Mouse (Mus musculus) C2C12 (cell line): ENCODE data around the gene Dnajc16. TPM values are rescaled to one million over a fixed set of nuclear protein-coding genes. Genes with fewer than 3 reads are reported as not detected.

Experiments
- H3K27me3 ChIP-seq: one replicate; pipeline ENCODE4 v1.6.1; 2011; ENCODE audit not compliant: control insufficient read depth, insufficient read depth, insufficient read length
- H3K36me3 ChIP-seq: one replicate; pipeline ENCODE4 v1.6.1; 2011; ENCODE audit not compliant: control insufficient read depth, insufficient read depth
- H3K4me3 ChIP-seq: one replicate; pipeline ENCODE4 v1.5.1; 2011; ENCODE audit warnings: mild to moderate bottlenecking, control low read depth; ENCODE audit not compliant: poor library complexity, insufficient read depth, severe bottlenecking
- H3K79me2 ChIP-seq: one replicate; pipeline ENCODE4 v1.6.1; 2011; ENCODE audit not compliant: control insufficient read depth, insufficient read depth
- H3K79me3 ChIP-seq: one replicate; pipeline ENCODE4 v1.6.1; 2011; ENCODE audit warnings: low read depth, control low read depth
- H3ac ChIP-seq: one replicate; pipeline ENCODE3; 2011; ENCODE audit warnings: low read depth; ENCODE audit not compliant: control insufficient read depth, insufficient read length
- CEBPB ChIP-seq: IDR thresholded peaks from one replicate; pipeline ENCODE4 v1.6.1; 2011; ENCODE audit warnings: low read depth, mild to moderate bottlenecking, control low read depth, moderate library complexity
- CTCF ChIP-seq: IDR thresholded peaks from one replicate; pipeline ENCODE4 v1.5.1; 2011; ENCODE audit not compliant: control insufficient read depth, insufficient read depth, insufficient read length
- FOSL1 ChIP-seq: IDR thresholded peaks from one replicate; pipeline ENCODE4 v1.8.0; 2011; ENCODE audit warnings: mild to moderate bottlenecking, low read length; ENCODE audit not compliant: poor library complexity, insufficient read depth, severe bottlenecking
- MAX ChIP-seq: IDR thresholded peaks from one replicate; pipeline ENCODE4 v1.6.1; 2011; ENCODE audit warnings: mild to moderate bottlenecking, control low read depth
- MYOD1 ChIP-seq: IDR thresholded peaks from one replicate; pipeline ENCODE4 v1.6.1; 2011; ENCODE audit warnings: low read depth; ENCODE audit not compliant: control insufficient read depth, insufficient read length
- MYOG ChIP-seq: IDR thresholded peaks from one replicate; pipeline ENCODE4 v1.6.1; 2011; ENCODE audit not compliant: control insufficient read depth, insufficient read length; ENCODE audit errors: extremely low read depth
- USF1 ChIP-seq: IDR thresholded peaks from one replicate; pipeline ENCODE4 v1.6.1; 2011; ENCODE audit warnings: low read depth, mild to moderate bottlenecking, control low read depth, moderate library complexity
- polyA plus RNA-seq: library from polyadenylated mRNA; unstranded; fragments of >200 nt; fragmentation: generic; extraction: Trizol; gene quantifications from one replicate; pipeline ENCODE4 v1.2.1, GENCODE M21; 2012; ENCODE audit warnings: missing spikeins

Gene Dnajc16
- polyA plus RNA-seq, 1 experiment: 5.2 TPM

DNA sequence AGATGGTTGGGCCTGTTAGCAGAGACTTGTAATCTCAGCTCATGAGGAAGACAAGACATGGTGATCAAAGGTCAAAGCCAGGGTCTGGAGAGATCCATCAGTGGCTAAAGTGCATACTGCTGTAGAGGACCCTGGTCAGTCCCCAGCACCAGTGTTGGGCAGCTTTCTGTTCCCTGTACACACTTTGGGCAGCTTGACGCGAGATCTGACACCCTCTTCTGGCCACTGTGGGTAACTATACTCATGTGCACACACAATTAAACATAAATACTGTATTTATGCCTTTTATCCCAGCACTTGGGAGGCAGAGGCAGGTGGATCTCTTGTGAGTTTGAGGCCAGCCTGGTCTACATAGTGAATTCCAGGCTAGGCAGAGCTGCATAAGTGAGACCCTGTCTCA lies 20.2 kb upstream of the Dnajc16 start:
- no peaks in the 10 kb centered on the region for H3K27me3 ChIP-seq
- peaks cover 9% of the 10 kb centered on the region for H3K36me3 ChIP-seq
- H3K79me2 ChIP-seq: no peaks in the 10 kb centered on the region
- no peak overlapping the region for H3ac ChIP-seq
- no peaks in the 10 kb centered on the region for H3K79me3 ChIP-seq
- TF ChIP-seq MAX: no peak
- TF ChIP-seq MYOD1: no peak
- no peak for TF ChIP-seq MYOG
- TF ChIP-seq USF1: no peak
- no peak for TF ChIP-seq CEBPB
- no peak for TF ChIP-seq CTCF
- no peak for TF ChIP-seq FOSL1
- no peak overlapping the region for H3K4me3 ChIP-seq

- peaks cover 13% of the 10 kb centered on the region for H3K36me3 ChIP-seq
Measured at GRCm38 (mm10) chr4:141809850-141810464, 19.2 kb upstream of the Dnajc16 start.

DNA sequence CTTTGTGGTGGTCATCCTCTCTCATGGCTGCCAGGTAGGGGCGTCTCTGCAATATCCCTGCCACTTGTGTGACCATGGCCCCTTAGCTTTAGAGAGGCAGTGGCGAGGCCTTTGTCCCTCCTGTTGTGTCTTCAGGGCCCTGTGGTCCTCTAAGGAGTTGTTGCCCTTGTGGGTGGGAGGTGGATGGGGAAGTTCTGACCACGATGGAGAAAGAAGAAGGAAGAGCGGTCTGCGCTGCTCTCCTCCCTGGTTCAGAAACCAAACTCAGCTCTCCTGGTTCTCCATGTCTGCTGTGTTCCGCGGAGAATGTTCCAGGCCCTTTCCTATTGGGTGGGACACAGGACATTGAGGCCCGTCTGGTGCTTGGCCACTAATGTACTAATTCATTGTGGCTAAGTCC lies 15.2 kb upstream of the Dnajc16 start:
- Histone ChIP-seq H3K79me2 (no peaks in the 10 kb centered on the region), H3K4me3 (no peak overlapping the region), H3K79me3 (no peaks in the 10 kb centered on the region), H3ac (no peak overlapping the region), H3K36me3 (peaks cover 19% of the 10 kb centered on the region), H3K27me3 (no peaks in the 10 kb centered on the region)
- no peak for TF ChIP-seq FOSL1
- TF ChIP-seq MAX: no peak
- no peak for TF ChIP-seq CEBPB

More at GRCm38 (mm10) chr4:141809850-141810464, 19.2 kb upstream of the Dnajc16 start:
- Histone ChIP-seq H3ac (no peak overlapping the region), H3K4me3 (no peak overlapping the region), H3K79me2 (no peaks in the 10 kb centered on the region), H3K79me3 (no peaks in the 10 kb centered on the region), H3K27me3 (no peaks in the 10 kb centered on the region)
- no peak for TF ChIP-seq CTCF
- TF ChIP-seq FOSL1: no peak
- TF ChIP-seq CEBPB: no peak
- no peak for TF ChIP-seq MYOG
- no peak for TF ChIP-seq MAX
- TF ChIP-seq MYOD1: no peak
- TF ChIP-seq USF1: no peak

GRCm38 (mm10) chr4:141804105-141804504 lies 13.4 kb upstream of the Dnajc16 start:
- Histone ChIP-seq H3K36me3 (peaks cover 19% of the 10 kb centered on the region), H3K79me3 (no peaks in the 10 kb centered on the region), H3K4me3 (no peak overlapping the region), H3K79me2 (no peaks in the 10 kb centered on the region), H3K27me3 (no peaks in the 10 kb centered on the region), H3ac (no peak overlapping the region)
- TF ChIP-seq CTCF: no peak
- TF ChIP-seq USF1: no peak
- no peak for TF ChIP-seq FOSL1
- TF ChIP-seq CEBPB: no peak
- TF ChIP-seq MYOD1: no peak
- no peak for TF ChIP-seq MYOG
- TF ChIP-seq MAX: no peak

DNA sequence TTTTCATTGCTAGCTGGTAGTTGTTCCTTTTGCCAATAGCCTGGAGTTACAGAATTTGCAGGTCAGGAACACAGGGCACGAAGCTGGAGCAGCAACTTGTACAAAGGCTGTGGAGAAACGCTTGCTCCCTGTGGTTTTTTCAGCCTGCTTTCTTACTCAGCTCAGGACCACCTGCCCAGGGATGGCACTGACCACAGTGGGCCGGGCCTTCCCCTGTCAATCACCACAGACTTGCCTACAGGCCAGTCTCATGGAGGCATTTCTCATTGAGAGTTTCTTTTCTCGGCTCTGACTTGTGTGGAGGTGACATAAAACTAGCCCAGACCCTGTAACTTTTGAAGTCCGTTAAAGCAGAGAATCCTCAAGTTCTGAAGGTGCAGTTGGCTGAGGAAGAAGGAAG lies 6.8 kb upstream of the Dnajc16 start:
- H3K36me3 ChIP-seq: peaks cover 4% of the 10 kb centered on the region
- peaks cover 2% of the 10 kb centered on the region for H3K79me3 ChIP-seq
- H3ac ChIP-seq: no peak overlapping the region
- no peak overlapping the region for H3K4me3 ChIP-seq
- TF ChIP-seq MYOD1: no peak
- no peak for TF ChIP-seq MYOG
- no peak for TF ChIP-seq USF1
- no peak for TF ChIP-seq FOSL1
- no peak for TF ChIP-seq CTCF
- TF ChIP-seq CEBPB: no peak
- TF ChIP-seq MAX: no peak
- H3K27me3 ChIP-seq: no peaks in the 10 kb centered on the region
- peaks cover 11% of the 10 kb centered on the region for H3K79me2 ChIP-seq

GRCm38 (mm10) chr4:141796954-141797353 lies 6.2 kb upstream of the Dnajc16 start:
- peaks cover 11% of the 10 kb centered on the region for H3K79me2 ChIP-seq
- H3K79me3 ChIP-seq: peaks cover 2% of the 10 kb centered on the region
- peaks cover 4% of the 10 kb centered on the region for H3K36me3 ChIP-seq
- H3ac ChIP-seq: no peak overlapping the region
- H3K4me3 ChIP-seq: no peak overlapping the region
- H3K27me3 ChIP-seq: no peaks in the 10 kb centered on the region
- TF ChIP-seq CEBPB: no peak
- TF ChIP-seq CTCF: no peak
- no peak for TF ChIP-seq MAX
- no peak for TF ChIP-seq FOSL1
- TF ChIP-seq MYOD1: no peak
- no peak for TF ChIP-seq MYOG
